Mouse (Mus musculus) kidney, adult 2 months (tissue): ENCODE results near the gene Ralgps1.

Source experiments
- CTCF ChIP-seq: fragments of 200-500 bp; conservative IDR thresholded peaks from 2 replicates; pipeline ENCODE4 v1.5.1; 2011; ENCODE audit warnings: low read depth, mild to moderate bottlenecking, control low read depth, low read length, moderate library complexity, mixed read lengths; ENCODE audit not compliant: insufficient read depth, insufficient read length
- POLR2A ChIP-seq: fragments of 200-500 bp; IDR thresholded peaks from one replicate; pipeline ENCODE4 v1.6.1; 2011; ENCODE audit warnings: low read depth, low read length, control low read depth

GRCm38 (mm10) chr2:33412111-33412510, 40.8 kb upstream of the Ralgps1 start:
- TF ChIP-seq CTCF: no peak
- TF ChIP-seq POLR2A: no peak
